Mouse (Mus musculus) ES-E14 (cell line): ENCODE measurements around the gene E330017A01Rik.

Source experiments
- MAFK ChIP-seq: IDR thresholded peaks from 2 replicates; pipeline ENCODE4 v1.6.1; 2014; ENCODE audit warnings: mild to moderate bottlenecking, low read depth, low read length, inconsistent platforms; ENCODE audit not compliant: insufficient read depth
- ZC3H11A ChIP-seq: IDR thresholded peaks from 2 replicates; pipeline ENCODE4 v1.6.1; 2012; ENCODE audit warnings: low read depth, mild to moderate bottlenecking, inconsistent platforms, low read length, borderline replicate concordance
- ZNF384 ChIP-seq: IDR thresholded peaks from 2 replicates; pipeline ENCODE4 v1.6.1; 2012; ENCODE audit warnings: low read depth, low read length, inconsistent platforms

DNA sequence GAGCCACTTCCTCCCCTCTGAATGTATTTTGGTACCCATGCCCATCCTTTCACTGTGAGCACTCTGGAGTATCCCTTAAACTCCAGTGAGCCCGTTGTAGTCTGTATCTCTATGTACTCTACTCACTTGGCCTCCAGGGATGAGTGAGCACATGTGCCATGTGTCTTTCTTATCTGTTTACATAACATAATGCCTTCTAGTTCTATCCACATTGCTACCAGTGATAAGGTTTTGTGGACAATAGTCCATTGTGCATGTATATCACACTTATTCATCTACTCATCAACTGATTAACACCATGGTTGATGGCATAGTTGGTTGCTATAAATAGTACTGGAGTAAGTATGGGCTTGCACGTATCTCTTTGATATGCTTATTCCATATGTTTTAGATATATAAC is 34.7 kb downstream of the E330017A01Rik start:
- no peak for TF ChIP-seq MAFK
- no peak for TF ChIP-seq ZC3H11A
- no peak for TF ChIP-seq ZNF384
